Mouse (Mus musculus) adrenal gland, adult 10 weeks (tissue): ENCODE measurements around the gene Zfp455. TPM values are rescaled to one million over a fixed set of nuclear protein-coding genes. Genes with fewer than 3 reads are reported as not detected.

Source experiments
- polyA plus RNA-seq: library from polyadenylated mRNA; stranded (reverse); fragments of 350-450 nt; fragmentation: Illumina TruSeq; extraction: RNeasy Lipid Tissue Mini Kit (QIAGEN cat#74804); gene quantifications from one replicate; pipeline ENCODE4 v1.2.3, GENCODE M21; 2014; ENCODE audit warnings: low read depth, low replicate concordance

Zfp455 gene
- 10.6 TPM for polyA plus RNA-seq

DNA sequence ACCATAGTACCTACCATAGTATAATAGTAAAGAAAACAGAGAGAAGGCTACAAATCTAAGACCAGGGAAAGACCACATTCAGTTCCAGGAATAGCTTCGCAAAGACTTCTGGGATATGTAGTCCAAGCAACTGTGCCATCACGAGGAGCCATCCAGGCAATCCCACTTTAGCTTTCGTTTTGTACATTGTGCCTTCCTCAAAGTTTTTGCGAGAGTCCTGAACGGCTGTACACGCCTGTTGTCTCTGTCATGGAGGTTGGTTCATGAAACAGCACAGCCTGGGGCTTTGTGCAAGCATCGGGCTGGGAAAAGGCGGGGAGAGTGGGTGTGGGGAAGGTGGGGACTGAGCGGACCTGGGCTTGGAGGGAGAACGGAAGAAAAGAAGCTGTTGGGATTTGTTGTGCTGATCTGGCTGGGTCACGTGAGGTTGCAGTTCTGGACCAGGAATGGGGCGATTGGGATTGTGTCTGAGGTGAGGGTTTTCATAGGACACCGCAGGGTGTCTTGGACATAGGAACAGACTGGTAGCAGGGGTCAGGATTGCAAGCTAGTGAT, at the start of gene Zfp455:
Gene Zfp455, plus strand, starts transcription at position 167 of the 555 bp plus-strand sequence.

DNA sequence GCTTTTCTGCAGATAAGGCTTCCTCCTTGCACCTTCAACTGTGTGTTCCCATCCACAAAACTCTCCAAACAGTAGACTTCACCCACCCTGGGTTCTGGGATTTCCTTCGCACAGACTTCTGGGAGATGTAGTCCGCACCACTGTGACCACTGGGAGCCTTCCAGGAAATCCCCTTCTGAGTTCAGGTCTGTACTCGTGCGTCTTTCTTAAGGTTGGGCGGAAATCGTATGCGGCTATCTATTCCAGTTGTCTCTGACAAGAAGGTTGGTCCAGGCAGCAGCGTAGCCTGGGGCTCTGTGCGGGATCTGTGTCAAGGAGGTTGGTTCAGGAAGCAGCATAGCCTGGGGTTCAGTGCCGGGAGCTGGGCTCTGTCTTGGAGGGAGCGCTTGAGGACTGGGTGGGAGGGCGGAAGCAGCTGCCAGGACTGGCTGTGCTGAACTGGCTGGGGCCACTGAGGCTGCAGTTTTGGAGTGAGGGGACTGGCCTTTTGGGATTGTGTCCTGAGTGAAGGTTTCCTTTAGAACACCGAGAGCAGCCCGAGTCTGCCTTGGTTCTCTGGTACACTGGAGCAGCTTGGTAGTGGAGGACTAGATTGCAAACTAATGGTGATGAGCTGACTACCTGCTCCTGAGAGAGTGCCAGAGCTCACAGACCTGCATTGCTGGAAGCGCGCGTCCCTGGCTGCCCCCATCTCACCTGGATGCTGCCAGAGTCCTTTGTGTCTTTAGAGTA, 21.1 kb upstream of the Zfp455 start, which contains the start of gene Rsl1:
Gene Rsl1, plus strand, starts transcription at position 192 of the 732 bp plus-strand sequence.

Other genes with a start within 250 kb of the Zfp455 start
- gene Zfp712, start 133.3 kb upstream of the Zfp455 start, polyA plus RNA-seq: 10.9 TPM
- gene Zfp708, start 96.5 kb upstream of the Zfp455 start, polyA plus RNA-seq: 27.5 TPM
- 8.3 TPM for gene Gm28557, start 85.9 kb upstream of the Zfp455 start, polyA plus RNA-seq
- 2.2 TPM for gene Rslcan18, start 78.2 kb upstream of the Zfp455 start, polyA plus RNA-seq
- 16.9 TPM for gene Zfp759, start 72.8 kb upstream of the Zfp455 start, polyA plus RNA-seq
- 25.2 TPM for gene Rsl1, start 21.3 kb upstream of the Zfp455 start, polyA plus RNA-seq
- gene Zfp458, start 84.0 kb downstream of the Zfp455 start, polyA plus RNA-seq: 11.7 TPM
- 1.3 TPM for gene Zfp457, start 112.0 kb downstream of the Zfp455 start, polyA plus RNA-seq
- 21.8 TPM for gene Zfp595, start 138.1 kb downstream of the Zfp455 start, polyA plus RNA-seq
- 2.8 TPM for gene Gm28044, start 166.0 kb downstream of the Zfp455 start, polyA plus RNA-seq
- gene Zfp953, start 166.1 kb downstream of the Zfp455 start, polyA plus RNA-seq: 12.7 TPM
- gene Gm28041, start 181.2 kb downstream of the Zfp455 start, polyA plus RNA-seq: 0.93 TPM
- 5.0 TPM for gene Zfp456, start 181.3 kb downstream of the Zfp455 start, polyA plus RNA-seq
- gene Zfp429, start 205.3 kb downstream of the Zfp455 start, polyA plus RNA-seq: 18.5 TPM
- gene Zfp459, start 226.9 kb downstream of the Zfp455 start, polyA plus RNA-seq: 2.0 TPM